Mouse (Mus musculus) liver, postnatal 0 days (tissue): ENCODE results near the gene Top2a.

Source experiments
- CTCF ChIP-seq: sonication (generic); IDR thresholded peaks from 2 replicates; pipeline ENCODE4 v1.5.1; 2016; ENCODE audit warnings: antibody characterized with exemption, low read depth
- EP300 ChIP-seq: IDR thresholded peaks from 2 replicates; pipeline ENCODE4 v1.6.1; 2016; ENCODE audit warnings: antibody characterized with exemption, low read depth, mild to moderate bottlenecking

- no peak for TF ChIP-seq CTCF
- TF ChIP-seq EP300 = no peak
These were observed 18.9 kb upstream of the Top2a start for GRCm38 (mm10) chr11:99042834-99043431.
